Comparison of ENCODE assay signal across 8 mouse cellular contexts in the genomic region with DNA sequence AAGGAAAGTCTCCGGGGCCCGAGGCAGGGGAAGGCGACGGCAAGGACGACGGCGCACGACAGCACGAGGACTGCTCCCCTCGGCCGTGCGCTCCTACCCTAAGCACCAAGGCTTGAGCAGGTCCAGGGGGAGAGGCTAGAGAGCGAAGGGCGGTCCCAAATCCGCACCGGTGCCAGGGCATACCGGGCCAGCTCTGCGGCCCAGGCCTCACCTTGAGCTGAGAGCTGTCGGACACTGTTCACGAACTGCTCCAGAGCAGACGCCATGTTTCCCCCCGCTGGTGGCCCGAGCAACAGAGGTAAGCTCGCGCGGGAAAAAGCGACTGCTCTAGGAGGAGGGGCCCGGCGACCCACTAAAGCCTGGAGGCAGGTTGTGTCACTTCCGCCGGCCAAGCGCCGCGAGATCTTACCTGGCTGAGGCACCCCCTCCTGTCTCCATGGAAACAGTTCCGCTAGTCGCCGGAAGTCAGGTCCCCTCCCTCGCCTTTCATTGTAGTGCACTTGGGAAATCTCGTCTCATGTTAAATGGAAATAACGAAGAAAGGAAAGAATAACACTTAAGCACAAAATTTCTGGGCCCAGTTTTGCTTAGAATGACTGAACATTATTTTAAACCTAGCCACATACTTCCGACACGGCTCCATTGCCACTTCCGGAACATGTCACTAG. TPM values are rescaled to one million over a fixed set of nuclear protein-coding genes. Genes with fewer than 3 reads are reported as not detected.
DNase-seq lines count a peak whose midpoint lies in the region; ATAC-seq and TF ChIP-seq lines count a peak whose summit lies in the region.

A gene (minus strand): TSS at position 380 of the 668 bp plus-strand sequence.

- peaks cover 18% of the 10 kb centered on the region for H3K4me1 ChIP-seq in heart, embryonic 12.5 days (replicated peaks)
- peaks cover 14% of the 10 kb centered on the region for H3K4me1 ChIP-seq in kidney, postnatal 0 days (replicated peaks; ENCODE audit: insufficient read depth, low read length)
- peaks cover 16% of the 10 kb centered on the region for H3K4me1 ChIP-seq in liver, embryonic 11.5 days (replicated peaks; ENCODE audit: control insufficient read depth, insufficient read depth, low read length)
- peaks cover 14% of the 10 kb centered on the region for H3K4me1 ChIP-seq in stomach, embryonic 14.5 days (ENCODE audit: control insufficient read depth, insufficient read depth, low read length)

- DNase-seq in CD4-positive helper T cell, adult 2 months (ENCODE audit: low read depth, low spot score): peak; percentile 98
- peak; percentile 95 for DNase-seq in brain, embryonic 18.5 days (ENCODE audit: low read depth, low spot score)
- DNase-seq in kidney, postnatal 0 days (ENCODE audit: low spot score): peak; percentile 99
- DNase-seq in liver, embryonic 11.5 days (ENCODE audit: low spot score): peak; percentile 93
- DNase-seq in naive thymus-derived CD4-positive, alpha-beta T cell, adult 2 months (ENCODE audit: low read depth): peak; percentile 98

- peak within 1 kb of the TSS; percentile 72 for H3K4me2 ChIP-seq in heart, embryonic 12.5 days
- H3K4me2 ChIP-seq in kidney, postnatal 0 days (ENCODE audit: low read length): peak within 1 kb of the TSS; percentile 57
- H3K4me2 ChIP-seq in liver, embryonic 11.5 days: peak within 1 kb of the TSS; percentile 82
- peak within 1 kb of the TSS; percentile 62 for H3K4me2 ChIP-seq in stomach, embryonic 14.5 days (replicated peaks; ENCODE audit: low read depth, low read length)

- H3K9ac ChIP-seq in heart, embryonic 12.5 days: peak within 1 kb of the TSS; percentile 92
- H3K9ac ChIP-seq in kidney, postnatal 0 days (ENCODE audit: low read depth, low read length): peak within 1 kb of the TSS; percentile 95
- H3K9ac ChIP-seq in liver, embryonic 11.5 days (ENCODE audit: low read depth, low read length): peak within 1 kb of the TSS; percentile 92
- peak within 1 kb of the TSS; percentile 92 for H3K9ac ChIP-seq in stomach, embryonic 14.5 days (replicated peaks; ENCODE audit: low read depth, low read length)

- H3K9me3 ChIP-seq in heart, embryonic 12.5 days (replicated peaks): no peaks in the 10 kb centered on the region
- no peaks in the 10 kb centered on the region for H3K9me3 ChIP-seq in kidney, postnatal 0 days (replicated peaks; ENCODE audit: low read length)
- H3K9me3 ChIP-seq in liver, embryonic 11.5 days (ENCODE audit: control insufficient read depth, low read length): no peaks in the 10 kb centered on the region
- no peaks in the 10 kb centered on the region for H3K9me3 ChIP-seq in stomach, embryonic 14.5 days (ENCODE audit: control insufficient read depth, low read depth, low read length)

- ATAC-seq in erythroid progenitor cell, adult 5-6 weeks (replicated peaks; ENCODE audit: low FRiP score, poor library complexity, severe bottlenecking): peak; percentile 91
- ATAC-seq in heart, embryonic 12.5 days (ENCODE audit: insufficient number of reproducible peaks, low FRiP score): peak; percentile 96
- ATAC-seq in kidney, postnatal 0 days (replicated peaks; ENCODE audit: low FRiP score, low read depth): peak; percentile 96
- peak; percentile 94 for ATAC-seq in liver, embryonic 11.5 days (replicated peaks; ENCODE audit: low FRiP score)
- peak; percentile 96 for ATAC-seq in stomach, embryonic 14.5 days (ENCODE audit: insufficient number of reproducible peaks, insufficient read depth, low FRiP score, low read depth)

- H3K27ac ChIP-seq in heart, embryonic 12.5 days (ENCODE audit: poor library complexity, severe bottlenecking): peak within 1 kb of the TSS; percentile 96
- peak within 1 kb of the TSS; percentile 98 for H3K27ac ChIP-seq in kidney, postnatal 0 days
- H3K27ac ChIP-seq in liver, embryonic 11.5 days (ENCODE audit: low read depth, low read length): peak within 1 kb of the TSS; percentile 93
- H3K27ac ChIP-seq in stomach, embryonic 14.5 days (ENCODE audit: low read length): peak within 1 kb of the TSS; percentile 98

- 1% methylated on average over 43 of the region's 43 CpGs for WGBS in heart, embryonic 12.5 days
- WGBS in kidney, postnatal 0 days: under 1% methylated on average over 43 of the region's 43 CpGs
- under 1% methylated on average over 43 of the region's 43 CpGs for WGBS in liver, embryonic 11.5 days
- WGBS in stomach, embryonic 14.5 days: 1% methylated on average over 43 of the region's 43 CpGs

- peak; percentile 3; the same call in 1 of the 2 replicates for TF ChIP-seq CTCF in kidney, postnatal 0 days (IDR thresholded peaks at IDR 0.05; ENCODE audit: low read depth)

- peaks cover 21% of the 10 kb centered on the region for H3K36me3 ChIP-seq in heart, embryonic 12.5 days
- H3K36me3 ChIP-seq in kidney, postnatal 0 days (ENCODE audit: insufficient read depth, low read length): peaks cover 16% of the 10 kb centered on the region; the same call in 1 of the 2 replicates
- peaks cover 6% of the 10 kb centered on the region; the same call in 1 of the 2 replicates for H3K36me3 ChIP-seq in liver, embryonic 11.5 days (ENCODE audit: control insufficient read depth, insufficient read depth, low read length)
- peaks cover 20% of the 10 kb centered on the region for H3K36me3 ChIP-seq in stomach, embryonic 14.5 days (ENCODE audit: control insufficient read depth, insufficient read depth, low read length)

- peak within 1 kb of the TSS; percentile 91 for H3K4me3 ChIP-seq in heart, embryonic 12.5 days
- H3K4me3 ChIP-seq in kidney, postnatal 0 days (replicated peaks; ENCODE audit: low read depth, low read length): peak within 1 kb of the TSS; percentile 99
- peak within 1 kb of the TSS; percentile 83 for H3K4me3 ChIP-seq in liver, embryonic 11.5 days (ENCODE audit: low read depth, low read length)
- H3K4me3 ChIP-seq in stomach, embryonic 14.5 days (ENCODE audit: low read depth, low read length): peak within 1 kb of the TSS; percentile 97

- H3K27me3 ChIP-seq in heart, embryonic 12.5 days (replicated peaks): no peaks in the 10 kb centered on the region
- H3K27me3 ChIP-seq in kidney, postnatal 0 days (ENCODE audit: insufficient read depth, low read length): no peaks in the 10 kb centered on the region
- H3K27me3 ChIP-seq in liver, embryonic 11.5 days (replicated peaks; ENCODE audit: control insufficient read depth, insufficient read depth, low read length): no peaks in the 10 kb centered on the region
- H3K27me3 ChIP-seq in stomach, embryonic 14.5 days (ENCODE audit: control insufficient read depth, insufficient read depth, low read length): no peaks in the 10 kb centered on the region

RNA-seq across cellular contexts. Expression of the gene that starts here (rescaled TPM):
- total RNA-seq in erythroid progenitor cell, adult 5-6 weeks (2015; ENCODE audit: low replicate concordance): 57.4 and 74.6 TPM in 2 replicates
- 40.9 and 42.7 TPM in 2 replicates for total RNA-seq in erythroid progenitor cell, adult 5-6 weeks (2017; ENCODE audit: low replicate concordance)
- polyA plus RNA-seq in heart, embryonic 12.5 days (2016; fragmentation: Nextera tagmentation; extraction: Ambion mirVana): 158 and 163 TPM in 2 replicates
- polyA plus RNA-seq in kidney, postnatal 0 days (2015; fragmentation: Nextera tagmentation; extraction: Ambion mirVana): 144 and 156 TPM in 2 replicates
- 211 and 226 TPM in 2 replicates for polyA plus RNA-seq in liver, embryonic 11.5 days (2014; fragmentation: Nextera tagmentation; extraction: Ambion mirVana)
- 206 and 221 TPM in 2 replicates for polyA plus RNA-seq in stomach, embryonic 14.5 days (2014; fragmentation: Nextera tagmentation; extraction: Ambion mirVana)

Comparison
In these comparisons a context has a peak if more than half of its experiments do, and no peak if none do; other contexts are left out.
1. Peak in every context shown above with its lines: DNase-seq, ATAC-seq, H3K4me3 ChIP-seq and H3K27ac ChIP-seq.